Mouse (Mus musculus) erythroblast, embryonic 14.5 days (primary cell): ENCODE data around the gene Upp2.

ENCODE experiments used
- GATA1 ChIP-seq: IDR thresholded peaks from 2 replicates; pipeline ENCODE4 v1.6.1; 2012; ENCODE audit warnings: low read length, inconsistent platforms, mixed read lengths
- TAL1 ChIP-seq: IDR thresholded peaks from 3 replicates; pipeline ENCODE4 v1.6.1; 2012; ENCODE audit warnings: low read length, inconsistent platforms, mixed read lengths

DNA sequence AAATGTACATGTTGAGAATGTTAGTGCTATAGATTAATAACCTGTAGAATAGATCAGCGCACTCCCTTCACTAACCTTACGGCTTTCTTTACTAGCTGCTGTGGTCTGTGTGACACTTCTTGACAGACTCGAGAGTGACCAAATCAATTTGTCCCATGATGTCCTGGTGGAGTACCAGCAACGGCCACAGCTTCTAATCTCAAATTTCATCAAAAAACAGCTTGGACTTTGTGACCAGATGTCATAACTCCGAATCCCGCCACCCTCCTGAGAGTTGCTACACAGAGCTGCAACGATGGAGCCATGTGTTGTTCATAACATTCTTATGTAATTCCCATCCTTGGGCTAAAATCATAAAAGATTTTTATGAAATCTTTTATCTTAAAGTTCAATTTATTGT lies 222.8 kb downstream of the Upp2 start:
- TF ChIP-seq GATA1 (no peak), TAL1 (no peak)
